23 mouse cellular contexts compared by ENCODE assay signal in the genomic region with DNA sequence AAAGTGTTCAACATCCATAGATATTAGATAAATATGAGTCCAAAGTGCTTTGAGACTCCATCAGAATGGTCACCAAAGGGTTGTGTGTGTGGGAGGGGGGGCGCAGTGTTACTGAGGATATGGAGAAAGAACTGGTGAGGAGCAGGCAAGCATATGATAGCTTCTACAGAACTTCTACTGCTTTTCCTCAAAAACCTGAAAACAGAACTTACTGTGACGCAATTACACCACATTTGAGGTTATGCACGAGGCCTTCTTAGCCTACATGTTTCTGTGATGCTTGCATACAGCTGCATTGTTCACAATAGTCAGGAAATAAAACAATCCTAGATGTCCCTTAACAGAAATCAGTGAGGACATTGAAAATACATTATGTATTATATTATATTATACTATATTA.
A peak's percentile ranks its signal among the peaks of the same experiment; 100 is the strongest.
DNase-seq lines count a peak whose midpoint lies in the region; ATAC-seq lines count a peak whose summit lies in the region.
"Had no signal": no experiment of that assay in that cellular context is flagged by ENCODE, and none has a peak within 500 bp of the region (broad histone marks: within the 10 kb centered on the region; RNA-seq: fewer than 3 reads in every experiment).

No protein-coding gene starts in this region.

- H3K36me3 ChIP-seq in forebrain, embryonic 14.5 days (ENCODE audit: control insufficient read depth, insufficient read depth, low read length): no peaks in the 10 kb centered on the region
- H3K36me3 ChIP-seq in forebrain, embryonic 16.5 days (ENCODE audit: control insufficient read depth, insufficient read depth): no peaks in the 10 kb centered on the region
- H3K36me3 ChIP-seq: G1E had no signal

- no peak overlapping the region for H3K9ac ChIP-seq in forebrain, embryonic 14.5 days (ENCODE audit: low read length)
- no peak overlapping the region for H3K9ac ChIP-seq in forebrain, embryonic 16.5 days (replicated peaks; ENCODE audit: low read depth, low read length)

- no peak overlapping the region for H3K27ac ChIP-seq in forebrain, embryonic 14.5 days (ENCODE audit: low read depth, low read length)
- no peak overlapping the region for H3K27ac ChIP-seq in forebrain, embryonic 16.5 days (ENCODE audit: low read length)

- H3K9me3 ChIP-seq in forebrain, embryonic 14.5 days (replicated peaks; ENCODE audit: control insufficient read depth, low read length): no peaks in the 10 kb centered on the region
- no peaks in the 10 kb centered on the region for H3K9me3 ChIP-seq in forebrain, embryonic 16.5 days (ENCODE audit: control insufficient read depth, low read length)

- no peak overlapping the region for H3K4me2 ChIP-seq in forebrain, embryonic 14.5 days (ENCODE audit: low read length)
- no peak overlapping the region for H3K4me2 ChIP-seq in forebrain, embryonic 16.5 days (ENCODE audit: low read length)

- 95% methylated on average over 3 of the region's 3 CpGs for WGBS in forebrain, embryonic 14.5 days
- WGBS in forebrain, embryonic 16.5 days: 96% methylated on average over 3 of the region's 3 CpGs

- peak; percentile 70 for DNase-seq in 416B (ENCODE audit: low read depth)
- DNase-seq in lung, postnatal 4 days: no peak
- DNase-seq in forebrain, embryonic 14.5 days (ENCODE audit: low spot score): no peak
- DNase-seq: adrenal gland, adult 2 months; adrenal gland, adult 8-10 months; adrenal gland, postnatal 10 days; adrenal gland, postnatal 14 days; adrenal gland, postnatal 25 days; adrenal gland, postnatal 36 days; B cell, adult 2 months; cerebellum, adult 11 months; cerebellum, adult 11-12 months; cerebellum, adult 18-20 months; cerebellum, adult 2 months had no signal

- H3K4me3 ChIP-seq in forebrain, embryonic 14.5 days (ENCODE audit: low read depth, low read length): no peak overlapping the region
- H3K4me3 ChIP-seq in forebrain, embryonic 16.5 days (replicated peaks; ENCODE audit: low read length): no peak overlapping the region

- ATAC-seq in common myeloid progenitor, adult 5-6 weeks (replicated peaks; ENCODE audit: low read depth, poor library complexity, severe bottlenecking): peak; percentile 50; the same call in 1 of the 2 replicates
- peak; percentile 93 for ATAC-seq in granulocyte monocyte progenitor cell, adult 5-6 weeks (replicated peaks; ENCODE audit: poor library complexity, severe bottlenecking)
- peak; percentile 92 for ATAC-seq in megakaryocyte progenitor cell, adult 5-6 weeks (replicated peaks; ENCODE audit: poor library complexity)
- ATAC-seq in forebrain, embryonic 14.5 days: no peak
- no peak for ATAC-seq in forebrain, embryonic 16.5 days
- no peak for ATAC-seq in CD4-positive, CD25-positive, alpha-beta regulatory T cell, adult 4 months
- ATAC-seq: activated CD4-positive, CD25-positive, alpha-beta regulatory T cell, adult 4 months; Patski had no signal

- 0 out of 2 replicates have a peak, but pooled peaks cover 2% of the 10 kb centered on the region for H3K4me1 ChIP-seq in forebrain, embryonic 14.5 days (ENCODE audit: control insufficient read depth, insufficient read depth, low read length)
- H3K4me1 ChIP-seq in forebrain, embryonic 16.5 days (replicated peaks; ENCODE audit: control insufficient read depth, insufficient read depth, low read length): no peaks in the 10 kb centered on the region

- H3K27me3 ChIP-seq in forebrain, embryonic 14.5 days (replicated peaks; ENCODE audit: control insufficient read depth, insufficient read depth, low read length): no peaks in the 10 kb centered on the region
- no peaks in the 10 kb centered on the region for H3K27me3 ChIP-seq in forebrain, embryonic 16.5 days (replicated peaks; ENCODE audit: control insufficient read depth, insufficient read depth, low read length)
- H3K27me3 ChIP-seq: CH12.LX, Patski had no signal

Comparison
In these comparisons a context has a peak if more than half of its experiments do, and no peak if none do; other contexts are left out.
1. ATAC-seq: peak in common myeloid progenitor, adult 5-6 weeks (single experiment), granulocyte monocyte progenitor cell, adult 5-6 weeks (single experiment) and megakaryocyte progenitor cell, adult 5-6 weeks (single experiment); none in forebrain, embryonic 14.5 days (single experiment), forebrain, embryonic 16.5 days (single experiment) and CD4-positive, CD25-positive, alpha-beta regulatory T cell, adult 4 months (single experiment).